Mouse (Mus musculus): Measurements from ENCODE around the gene Mthfr.
"Not testable (repeated sequence)": the region's sequence is repeated elsewhere in the genome, so short reads cannot be mapped to it uniquely, and the experiment has no call there.

Mthfr gene

DNA sequence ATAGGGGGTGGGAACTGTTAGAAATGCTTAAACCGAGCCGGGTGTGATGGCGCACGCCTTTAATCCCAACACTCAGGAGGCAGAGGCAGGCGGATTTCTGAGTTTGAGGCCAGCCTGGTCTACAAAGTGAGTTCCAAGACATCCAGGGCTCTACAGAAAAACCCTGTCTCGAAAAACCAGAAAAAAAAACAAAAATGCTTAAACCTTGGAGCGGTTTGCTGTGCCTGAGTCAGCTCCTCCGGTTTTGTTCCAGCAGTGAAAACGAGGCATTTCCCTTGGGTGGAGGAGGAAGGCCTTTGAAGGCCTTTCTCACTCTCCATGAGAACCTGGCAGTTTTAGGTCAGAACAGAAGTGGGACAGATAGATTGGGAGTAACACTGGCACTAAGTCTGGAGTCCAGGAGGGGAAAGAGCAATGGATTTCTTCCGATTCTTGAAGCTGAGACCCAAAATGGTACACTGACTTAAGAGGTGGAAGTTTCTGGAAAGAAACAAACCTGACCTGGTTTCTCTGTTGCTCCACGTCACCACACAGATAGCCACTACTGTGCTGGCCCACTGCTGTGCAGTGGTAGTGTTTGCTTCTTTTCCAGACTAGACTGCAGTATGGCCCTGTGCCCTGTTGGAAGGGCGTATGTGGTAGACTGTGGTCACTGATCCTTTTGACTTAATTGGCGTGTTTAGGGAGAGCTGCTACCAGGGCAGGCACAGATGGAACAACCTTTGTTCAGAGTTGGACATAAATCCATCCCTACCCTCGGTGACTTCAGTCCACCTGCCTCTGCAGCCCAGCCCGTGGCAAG lies 1.4 kb downstream of the Mthfr start:
- no peak for DNase-seq (ENCODE audit: low read depth, low spot score)

- peak; percentile 50 for DNase-seq (ENCODE audit: low read depth, low spot score)
Observed at GRCm38 (mm10) chr4:148040933-148041610, 2.2 kb downstream of the Mthfr start.

DNA sequence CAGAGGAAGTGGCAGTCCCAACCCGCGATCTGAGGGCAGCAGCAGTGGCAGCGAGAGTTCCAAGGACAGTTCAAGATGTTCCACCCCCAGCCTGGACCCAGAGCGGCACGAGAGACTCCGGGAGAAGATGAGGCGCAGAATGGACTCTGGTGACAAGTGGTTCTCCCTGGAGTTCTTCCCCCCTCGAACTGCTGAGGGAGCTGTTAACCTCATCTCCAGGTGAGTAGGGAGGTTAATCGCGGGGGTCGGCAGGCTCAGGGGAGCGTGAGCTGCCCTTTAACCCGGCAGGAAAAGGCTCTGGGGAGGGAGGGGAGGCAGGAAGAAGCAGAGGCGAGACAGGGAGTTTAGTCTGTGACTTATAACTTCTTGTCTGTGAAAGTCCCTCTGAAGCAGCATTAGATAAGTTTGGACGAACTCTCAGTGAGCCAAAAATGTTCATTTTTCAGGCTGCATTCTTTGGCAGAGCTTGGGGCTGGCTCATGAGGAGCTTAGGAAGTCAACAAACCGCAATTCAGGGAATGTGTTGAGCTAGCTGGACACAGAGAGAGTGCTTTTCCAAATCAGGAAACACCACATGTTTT lies 2.8 kb downstream of the Mthfr start:
- DNase-seq (ENCODE audit: low read depth, low spot score) = peak; percentile 64

GRCm38 (mm10) chr4:148043327-148043726 lies 4.5 kb downstream of the Mthfr start:
- DNase-seq (ENCODE audit: low read depth, low spot score) = not testable (repeated sequence)

GRCm38 (mm10) chr4:148044113-148044512 lies 5.2 kb downstream of the Mthfr start:
- no peak for DNase-seq (ENCODE audit: low read depth, low spot score)

DNA sequence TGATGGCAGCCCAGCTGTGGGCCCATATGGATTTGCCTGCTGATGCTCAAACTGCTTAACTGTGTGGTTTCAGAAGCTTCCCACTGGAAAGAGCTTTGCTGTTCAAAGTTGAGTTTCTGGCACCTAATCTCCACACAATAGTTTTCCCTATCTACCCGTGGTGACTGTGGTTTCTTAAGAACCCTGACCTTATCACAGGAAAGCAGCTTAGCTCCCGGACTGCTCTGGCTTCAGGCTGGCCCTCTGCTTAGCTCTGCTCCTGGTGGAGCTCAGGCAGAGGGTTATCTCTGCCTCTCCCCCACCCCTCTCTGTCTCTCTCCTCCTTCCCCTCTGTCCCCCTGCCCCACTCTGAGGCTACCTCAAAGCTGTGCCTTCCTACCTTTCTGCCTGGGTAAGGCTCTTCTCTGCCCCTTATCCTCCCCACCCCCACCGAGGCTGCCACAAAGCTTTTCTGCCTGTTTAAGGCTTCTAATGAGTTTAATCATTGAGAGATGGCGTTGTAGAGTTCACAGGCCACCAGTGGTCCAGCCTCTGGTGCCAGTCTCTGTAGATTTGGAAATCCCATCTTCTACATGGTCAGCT lies 7.7 kb downstream of the Mthfr start:
- DNase-seq (ENCODE audit: low read depth, low spot score) = no peak

- not testable (repeated sequence) for DNase-seq (ENCODE audit: low read depth, low spot score)
Observed at GRCm38 (mm10) chr4:148050396-148050914, 11.6 kb downstream of the Mthfr start.

- DNase-seq (ENCODE audit: low read depth, low spot score) = no peak
Observed at GRCm38 (mm10) chr4:148051046-148051776, 12.3 kb downstream of the Mthfr start.

GRCm38 (mm10) chr4:148051886-148052285 lies 13.0 kb downstream of the Mthfr start:
- DNase-seq (ENCODE audit: low read depth, low spot score) = no peak

- no peak for DNase-seq (ENCODE audit: low read depth, low spot score)
Observed at GRCm38 (mm10) chr4:148052976-148053375, 14.1 kb downstream of the Mthfr start.

- no peak for DNase-seq (ENCODE audit: low read depth, low spot score)
Observed at GRCm38 (mm10) chr4:148053417-148053920, 14.6 kb downstream of the Mthfr start.

DNA sequence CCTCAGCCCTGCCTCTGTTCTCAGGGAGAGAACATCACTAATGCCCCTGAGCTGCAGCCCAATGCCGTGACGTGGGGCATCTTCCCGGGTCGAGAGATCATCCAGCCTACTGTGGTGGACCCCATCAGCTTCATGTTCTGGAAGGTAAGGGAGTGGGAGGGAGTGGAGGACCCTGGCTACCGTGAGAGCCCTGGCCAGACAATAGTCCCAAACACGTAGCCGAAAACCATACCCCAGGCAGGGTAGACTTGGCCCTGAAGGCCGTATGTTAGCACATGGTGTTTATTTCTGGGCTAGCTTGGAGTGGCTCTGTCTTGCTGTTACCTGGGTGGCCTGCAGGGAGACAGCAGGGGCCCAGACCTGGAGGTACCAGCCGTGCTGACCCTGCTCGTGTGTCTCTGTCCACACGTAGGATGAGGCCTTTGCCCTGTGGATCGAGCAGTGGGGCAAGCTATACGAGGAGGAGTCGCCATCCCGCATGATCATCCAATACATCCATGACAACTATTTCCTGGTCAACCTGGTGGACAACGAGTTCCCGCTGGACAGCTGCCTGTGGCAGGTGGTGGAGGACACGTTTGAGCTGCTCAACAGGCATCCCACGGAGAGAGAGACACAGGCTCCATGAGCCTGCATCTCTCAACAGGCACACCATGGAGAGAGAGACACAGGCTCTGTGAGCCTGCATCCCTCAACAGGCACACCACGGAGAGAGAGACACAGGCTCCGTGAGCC lies 16.3 kb downstream of the Mthfr start:
- no peak for DNase-seq (ENCODE audit: low read depth, low spot score)

GRCm38 (mm10) chr4:148056246-148056645 lies 17.4 kb downstream of the Mthfr start:
- DNase-seq (ENCODE audit: low read depth, low spot score) = no peak

- DNase-seq (ENCODE audit: low read depth, low spot score) = no peak
Observed at GRCm38 (mm10) chr4:148056801-148057200, 17.9 kb downstream of the Mthfr start.

DNA sequence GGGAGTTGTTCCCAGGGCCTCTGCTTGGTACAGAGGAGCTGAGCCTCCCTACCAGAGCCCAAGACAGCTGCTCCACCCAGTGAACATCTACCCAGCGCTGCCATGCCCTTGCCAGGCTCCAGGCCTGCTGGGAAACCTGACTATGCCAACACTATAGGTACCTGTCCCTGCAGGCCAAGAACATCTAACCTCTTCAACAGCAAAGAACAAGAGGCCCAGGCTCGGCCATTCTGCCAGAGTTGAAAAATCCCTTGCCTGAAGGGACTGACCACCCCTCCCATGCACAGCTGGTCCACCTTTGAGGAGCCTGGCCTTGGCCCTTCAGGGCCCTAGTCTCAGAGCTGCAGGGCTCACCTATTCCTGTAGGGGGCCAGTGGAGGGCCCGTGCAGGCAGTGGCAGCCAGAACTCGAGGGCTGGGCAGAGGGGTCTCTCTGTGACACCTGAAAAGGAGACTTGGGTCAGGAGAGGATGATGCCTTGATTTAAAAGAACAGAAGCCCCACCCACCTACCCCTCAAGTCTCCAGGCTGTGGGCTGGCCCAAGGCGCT lies 18.9 kb downstream of the Mthfr start:
- DNase-seq (ENCODE audit: low read depth, low spot score) = no peak

- DNase-seq (ENCODE audit: low read depth, low spot score) = no peak
Observed at GRCm38 (mm10) chr4:148058218-148058819, 19.4 kb downstream of the Mthfr start.

DNA sequence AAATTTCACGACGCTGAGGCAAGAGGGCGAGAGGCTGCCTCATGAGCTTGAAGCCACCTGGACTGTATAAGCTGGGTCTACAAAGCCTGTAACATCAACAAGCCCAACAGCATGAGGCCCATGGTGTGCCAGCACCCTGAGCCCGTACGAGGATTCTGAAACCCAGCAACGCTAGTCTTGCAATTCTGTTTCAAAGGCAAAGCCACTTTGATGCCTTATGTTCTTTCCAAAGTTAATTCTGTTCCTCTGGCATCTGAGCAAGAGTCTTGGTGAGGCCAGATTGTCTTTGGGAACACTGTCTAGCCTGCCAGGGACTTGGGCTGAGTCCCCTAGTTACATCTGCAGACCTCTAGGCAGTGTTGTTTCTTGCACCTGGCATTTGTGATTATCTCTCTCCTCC lies 20.1 kb downstream of the Mthfr start:
- no peak for DNase-seq (ENCODE audit: low read depth, low spot score)

GRCm38 (mm10) chr4:148060120-148061085 lies 21.5 kb downstream of the Mthfr start:
- DNase-seq (ENCODE audit: low read depth, low spot score) = peak; percentile 53

DNA sequence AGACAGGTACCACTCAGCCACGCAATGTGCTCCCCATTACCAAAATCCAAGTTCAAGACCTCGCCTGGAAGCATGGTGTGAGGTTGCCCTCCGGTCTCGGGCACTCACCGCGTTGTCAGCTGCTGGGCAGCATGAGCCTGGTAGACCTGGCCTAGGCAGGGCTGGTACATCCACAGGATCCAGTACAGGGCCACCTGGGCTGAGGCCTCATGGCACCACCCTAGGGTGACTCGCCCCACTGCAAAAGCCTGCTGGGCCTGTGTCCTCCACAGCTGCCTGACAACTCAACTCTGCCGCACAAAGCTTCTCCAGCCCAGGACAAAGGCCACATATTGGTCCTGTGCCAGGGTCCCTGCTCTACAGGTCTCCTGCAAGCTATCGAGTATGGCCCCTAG lies 22.2 kb downstream of the Mthfr start:
- no peak for DNase-seq (ENCODE audit: low read depth, low spot score)
